Mouse (Mus musculus) erythroblast, embryonic 14.5 days (primary cell): ENCODE results near the gene Zscan5b.

ENCODE experiments used
- GATA1 ChIP-seq: IDR thresholded peaks from 2 replicates; pipeline ENCODE4 v1.6.1; 2012; ENCODE audit warnings: low read length, inconsistent platforms, mixed read lengths
- TAL1 ChIP-seq: IDR thresholded peaks from 3 replicates; pipeline ENCODE4 v1.6.1; 2012; ENCODE audit warnings: low read length, inconsistent platforms, mixed read lengths

DNA sequence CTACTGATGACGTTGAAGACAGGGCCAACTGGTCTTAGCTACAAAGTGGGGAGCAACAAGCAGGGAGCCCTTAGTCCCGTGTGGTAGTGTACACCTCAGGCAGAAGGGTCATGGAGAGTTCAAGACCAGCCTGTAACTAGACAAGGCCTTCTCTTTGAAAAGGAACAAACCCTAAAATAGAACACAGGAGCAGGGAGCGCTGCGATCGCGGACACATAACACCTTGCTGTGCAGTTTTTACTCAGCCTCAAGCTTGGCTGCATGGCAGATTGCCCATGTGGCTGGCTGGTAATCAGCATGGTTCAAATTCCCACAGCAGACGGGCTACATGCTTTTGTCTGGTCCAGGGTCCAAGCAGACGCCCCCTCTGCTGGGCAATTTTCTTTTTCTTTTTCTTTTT, 37.6 kb upstream of the Zscan5b start:
- TF ChIP-seq GATA1 (no peak), TAL1 (no peak)
